Mouse (Mus musculus) CH12.LX (cell line): Measurements from ENCODE around the gene Adcy7.

ENCODE experiments used
- ELF1 ChIP-seq: IDR thresholded peaks from 2 replicates; pipeline ENCODE4 v1.6.1; 2014; ENCODE audit warnings: low read depth, mild to moderate bottlenecking, inconsistent platforms, low read length, improper control_type of control experiment
- EP300 ChIP-seq: IDR thresholded peaks from 2 replicates; pipeline ENCODE4 v1.6.1; 2011; ENCODE audit warnings: low read length, improper control_type of control experiment
- MAX ChIP-seq: IDR thresholded peaks from 2 replicates; pipeline ENCODE4 v1.6.1; 2011; ENCODE audit warnings: low read length, improper control_type of control experiment
- POLR2A ChIP-seq: IDR thresholded peaks from 2 replicates; pipeline ENCODE4 v1.6.1; 2011; ENCODE audit warnings: low read depth, mild to moderate bottlenecking, improper control_type of control experiment, low read length
- ZKSCAN1 ChIP-seq: IDR thresholded peaks from 2 replicates; pipeline ENCODE4 v1.6.1; 2012; ENCODE audit warnings: low read depth, inconsistent platforms, low read length, improper control_type of control experiment, borderline replicate concordance

- TF ChIP-seq MAX (no peak), ZKSCAN1 (no peak), EP300 (peak; percentile 77), POLR2A (peak; percentile 78), ELF1 (peak; percentile 82)
Measured at GRCm38 (mm10) chr8:88288622-88289242, 16.5 kb downstream of the Adcy7 start.
